ENCODE assay signal across 10 mouse cellular contexts in genomic region chr19:4879324-4879703, GRCm38 (mm10). TPM values are rescaled to one million over a fixed set of nuclear protein-coding genes. Genes with fewer than 3 reads are reported as not detected.
DNase-seq lines count a peak whose midpoint lies in the region; ATAC-seq and TF ChIP-seq lines count a peak whose summit lies in the region.
"Had no signal": no experiment of that assay in that cellular context is flagged by ENCODE, and none has a peak within 500 bp of the region (broad histone marks: within the 10 kb centered on the region; RNA-seq: fewer than 3 reads in every experiment).

No protein-coding gene starts in this region.

- H3K27me3 ChIP-seq in heart, embryonic 16.5 days (ENCODE audit: control insufficient read depth, insufficient read depth, low read length) = no peaks in the 10 kb centered on the region
- no peaks in the 10 kb centered on the region for H3K27me3 ChIP-seq in hindbrain, postnatal 0 days (ENCODE audit: insufficient read depth, low read length)
- no peaks in the 10 kb centered on the region for H3K27me3 ChIP-seq in midbrain, embryonic 16.5 days (ENCODE audit: control insufficient read depth, insufficient read depth, low read depth, low read length)

- ATAC-seq in heart, embryonic 16.5 days (replicated peaks; ENCODE audit: extremely low read depth, insufficient read depth, low FRiP score) = no peak
- no peak for ATAC-seq in hindbrain, postnatal 0 days
- no peak for ATAC-seq in midbrain, embryonic 16.5 days
- no peak for ATAC-seq in megakaryocyte progenitor cell, adult 5-6 weeks (replicated peaks; ENCODE audit: poor library complexity)

- H3K4me3 ChIP-seq in heart, embryonic 16.5 days (ENCODE audit: low read length) = peak overlapping the region; percentile 87
- peak overlapping the region; percentile 96 for H3K4me3 ChIP-seq in brown adipose tissue, adult 24 weeks (ENCODE audit: insufficient read depth, low read depth, low read length)
- H3K4me3 ChIP-seq in hindbrain, postnatal 0 days (ENCODE audit: low read length) = peak overlapping the region; percentile 77
- peak overlapping the region; percentile 84 for H3K4me3 ChIP-seq in midbrain, embryonic 16.5 days (ENCODE audit: low read depth, low read length)

- H3K36me3 ChIP-seq in heart, embryonic 16.5 days (ENCODE audit: control insufficient read depth, insufficient read depth) = no peaks in the 10 kb centered on the region
- H3K36me3 ChIP-seq in hindbrain, postnatal 0 days (ENCODE audit: insufficient read depth, low read length) = no peaks in the 10 kb centered on the region; the same call in 1 of the 2 replicates
- H3K36me3 ChIP-seq in midbrain, embryonic 16.5 days (ENCODE audit: control insufficient read depth, insufficient read depth, low read length) = no peaks in the 10 kb centered on the region

- H3K9ac ChIP-seq in heart, embryonic 16.5 days (ENCODE audit: low read length) = peak overlapping the region; percentile 88
- peak overlapping the region; percentile 86 for H3K9ac ChIP-seq in hindbrain, postnatal 0 days (replicated peaks; ENCODE audit: low read length)
- H3K9ac ChIP-seq in midbrain, embryonic 16.5 days (ENCODE audit: low read depth, low read length) = peak overlapping the region; percentile 92

- no peak for TF ChIP-seq CTCF in hindbrain, postnatal 0 days (IDR thresholded peaks at IDR 0.05; ENCODE audit: low read depth)

- peaks cover 10% of the 10 kb centered on the region for H3K4me1 ChIP-seq in heart, embryonic 16.5 days (ENCODE audit: control insufficient read depth, insufficient read depth, low read length)
- H3K4me1 ChIP-seq in brown adipose tissue, adult 24 weeks (ENCODE audit: control insufficient read depth, insufficient read depth, insufficient read length, low read length) = no peaks in the 10 kb centered on the region; the same call in 1 of the 2 replicates
- H3K4me1 ChIP-seq in hindbrain, postnatal 0 days (ENCODE audit: insufficient read depth, low read length) = peaks cover 8% of the 10 kb centered on the region; the same call in 1 of the 2 replicates
- peaks cover 16% of the 10 kb centered on the region for H3K4me1 ChIP-seq in midbrain, embryonic 16.5 days (ENCODE audit: control insufficient read depth, insufficient read depth, low read length)

- no peak for DNase-seq in heart, postnatal 14 days
- no peak for DNase-seq in hindbrain, postnatal 0 days (ENCODE audit: low spot score)
- no peak for DNase-seq in urinary bladder, postnatal 10 days (ENCODE audit: low spot score)
- no peak for DNase-seq in frontal cortex, adult 2 months (ENCODE audit: extremely low spot score in 1 of 2, low spot score in 1 of 2)
- DNase-seq: cerebellum, adult 11 months had no signal

- peak overlapping the region; percentile 73 for H3K4me2 ChIP-seq in heart, embryonic 16.5 days (ENCODE audit: low read depth, low read length)
- peak overlapping the region; percentile 83 for H3K4me2 ChIP-seq in hindbrain, postnatal 0 days (ENCODE audit: low read depth, low read length)
- peak overlapping the region; percentile 72 for H3K4me2 ChIP-seq in midbrain, embryonic 16.5 days (ENCODE audit: low read length)

- H3K9me3 ChIP-seq in heart, embryonic 16.5 days (replicated peaks; ENCODE audit: control insufficient read depth, low read length) = no peaks in the 10 kb centered on the region
- H3K9me3 ChIP-seq in hindbrain, postnatal 0 days (ENCODE audit: low read length) = no peaks in the 10 kb centered on the region
- no peaks in the 10 kb centered on the region for H3K9me3 ChIP-seq in midbrain, embryonic 16.5 days (replicated peaks; ENCODE audit: control insufficient read depth, low read length, poor library complexity, severe bottlenecking)

- 61% methylated on average over 10 of the region's 10 CpGs for WGBS in heart, embryonic 16.5 days
- 72% methylated on average over 10 of the region's 10 CpGs for WGBS in hindbrain, postnatal 0 days
- WGBS in midbrain, embryonic 16.5 days = 72% methylated on average over 10 of the region's 10 CpGs

- no peak overlapping the region for H3K27ac ChIP-seq in heart, embryonic 16.5 days (ENCODE audit: low read length)
- no peak overlapping the region for H3K27ac ChIP-seq in brown adipose tissue, adult 24 weeks (replicated peaks; ENCODE audit: low read depth, low read length)
- no peak overlapping the region for H3K27ac ChIP-seq in hindbrain, postnatal 0 days
- H3K27ac ChIP-seq in midbrain, embryonic 16.5 days (ENCODE audit: low read length) = no peak overlapping the region

- intact Hi-C loops in heart, postnatal 14 days (cut with DNase I) = no loop called here

RNA-seq across cellular contexts. Expression of gene Zdhhc24, which starts 0.8 kb away (rescaled TPM):
- polyA plus RNA-seq in heart, embryonic 16.5 days (2015; fragmentation: Nextera tagmentation; extraction: Ambion mirVana) = 9.1 and 10.5 TPM in 2 replicates
- total RNA-seq in heart, postnatal 14 days (2021) = 1 to 10 TPM; 4.3 to 4.6 TPM
- 5.0 and 7.2 TPM in 2 replicates for polyA plus RNA-seq in brown adipose tissue, adult 24 weeks (2012; ENCODE audit: insufficient read depth, insufficient read length, missing spikeins)
- 29.1 and 30.7 TPM in 2 replicates for total RNA-seq in hindbrain, postnatal 0 days (2014; rRNA removed)
- polyA plus RNA-seq in hindbrain, postnatal 0 days (2015; fragmentation: Nextera tagmentation; extraction: Ambion mirVana) = 17.4 and 20.9 TPM in 2 replicates
- 22.7 and 26.1 TPM in 2 replicates for polyA plus RNA-seq in midbrain, embryonic 16.5 days (2015; fragmentation: Nextera tagmentation; extraction: Ambion mirVana)
- 40.9 and 41.3 TPM in 2 replicates for polyA plus RNA-seq in frontal cortex, adult 2 months (2012; rRNA removed)
- 6.8 TPM in 2 replicates for total RNA-seq in megakaryocyte progenitor cell, adult 5-6 weeks (2015)
- 3.6 and 6.8 TPM in 2 replicates for total RNA-seq in megakaryocyte progenitor cell, adult 5-6 weeks (2017)

RNA-seq across cellular contexts. Expression of gene Actn3, which starts 1.6 kb away (rescaled TPM):
- 5.2 and 10.7 TPM in 2 replicates for polyA plus RNA-seq in heart, embryonic 16.5 days (2015; fragmentation: Nextera tagmentation; extraction: Ambion mirVana)
- total RNA-seq in heart, postnatal 14 days (2021) = under 1 TPM; 0.39 to 0.88 TPM
- polyA plus RNA-seq in brown adipose tissue, adult 24 weeks (2012; ENCODE audit: insufficient read depth, insufficient read length, missing spikeins) = 27.2 and 56.0 TPM in 2 replicates
- 6.8 and 8.4 TPM in 2 replicates for total RNA-seq in hindbrain, postnatal 0 days (2014; rRNA removed)
- 3.8 and 3.9 TPM in 2 replicates for polyA plus RNA-seq in hindbrain, postnatal 0 days (2015; fragmentation: Nextera tagmentation; extraction: Ambion mirVana)
- 1.9 and 2.4 TPM in 2 replicates for polyA plus RNA-seq in midbrain, embryonic 16.5 days (2015; fragmentation: Nextera tagmentation; extraction: Ambion mirVana)
- polyA plus RNA-seq in frontal cortex, adult 2 months (2012; rRNA removed) = 0.76 and 1.2 TPM in 2 replicates
- 0.20 TPM in 1 of 2 replicates, not detected in the other for total RNA-seq in megakaryocyte progenitor cell, adult 5-6 weeks (2015)
- total RNA-seq in megakaryocyte progenitor cell, adult 5-6 weeks (2017) = not detected in 2 replicates

RNA-seq across cellular contexts. Expression of gene Ctsf, which starts 24.4 kb away (rescaled TPM):
- 35.0 and 42.0 TPM in 2 replicates for polyA plus RNA-seq in heart, embryonic 16.5 days (2015; fragmentation: Nextera tagmentation; extraction: Ambion mirVana)
- total RNA-seq in heart, postnatal 14 days (2021) = 10 to 100 TPM; 69.5 to 76.3 TPM
- polyA plus RNA-seq in brown adipose tissue, adult 24 weeks (2012; ENCODE audit: insufficient read depth, insufficient read length, missing spikeins) = 27.9 and 36.5 TPM in 2 replicates
- 80.2 and 147 TPM in 2 replicates for total RNA-seq in hindbrain, postnatal 0 days (2014; rRNA removed)
- 98.2 and 106 TPM in 2 replicates for polyA plus RNA-seq in hindbrain, postnatal 0 days (2015; fragmentation: Nextera tagmentation; extraction: Ambion mirVana)
- 85.8 and 87.4 TPM in 2 replicates for polyA plus RNA-seq in midbrain, embryonic 16.5 days (2015; fragmentation: Nextera tagmentation; extraction: Ambion mirVana)
- 138 and 145 TPM in 2 replicates for polyA plus RNA-seq in frontal cortex, adult 2 months (2012; rRNA removed)
- 2.0 and 6.8 TPM in 2 replicates for total RNA-seq in megakaryocyte progenitor cell, adult 5-6 weeks (2015)
- total RNA-seq in megakaryocyte progenitor cell, adult 5-6 weeks (2017) = 2.9 and 11.5 TPM in 2 replicates

RNA-seq across cellular contexts. Expression of gene Bbs1, which starts 27.1 kb away (rescaled TPM):
- 1.8 and 2.8 TPM in 2 replicates for polyA plus RNA-seq in heart, embryonic 16.5 days (2015; fragmentation: Nextera tagmentation; extraction: Ambion mirVana)
- total RNA-seq in heart, postnatal 14 days (2021) = 1 to 10 TPM; 3.3 to 3.9 TPM
- polyA plus RNA-seq in brown adipose tissue, adult 24 weeks (2012; ENCODE audit: insufficient read depth, insufficient read length, missing spikeins) = 1.7 and 2.6 TPM in 2 replicates
- 17.9 and 37.6 TPM in 2 replicates for total RNA-seq in hindbrain, postnatal 0 days (2014; rRNA removed)
- polyA plus RNA-seq in hindbrain, postnatal 0 days (2015; fragmentation: Nextera tagmentation; extraction: Ambion mirVana) = 7.3 and 9.1 TPM in 2 replicates
- polyA plus RNA-seq in midbrain, embryonic 16.5 days (2015; fragmentation: Nextera tagmentation; extraction: Ambion mirVana) = 9.6 and 9.7 TPM in 2 replicates
- 32.7 and 36.4 TPM in 2 replicates for polyA plus RNA-seq in frontal cortex, adult 2 months (2012; rRNA removed)
- total RNA-seq in megakaryocyte progenitor cell, adult 5-6 weeks (2015) = 0.59 and 0.88 TPM in 2 replicates
- 2.2 and 3.2 TPM in 2 replicates for total RNA-seq in megakaryocyte progenitor cell, adult 5-6 weeks (2017)

RNA-seq across cellular contexts. Expression of gene Ccdc87, which starts 40.1 kb away (rescaled TPM):
- 0.14 and 0.16 TPM in 2 replicates for polyA plus RNA-seq in heart, embryonic 16.5 days (2015; fragmentation: Nextera tagmentation; extraction: Ambion mirVana)
- not detected for total RNA-seq in heart, postnatal 14 days (2021)
- polyA plus RNA-seq in brown adipose tissue, adult 24 weeks (2012; ENCODE audit: insufficient read depth, insufficient read length, missing spikeins) = not detected in 2 replicates
- total RNA-seq in hindbrain, postnatal 0 days (2014; rRNA removed) = 0.72 and 0.89 TPM in 2 replicates
- 0.71 and 0.83 TPM in 2 replicates for polyA plus RNA-seq in hindbrain, postnatal 0 days (2015; fragmentation: Nextera tagmentation; extraction: Ambion mirVana)
- polyA plus RNA-seq in midbrain, embryonic 16.5 days (2015; fragmentation: Nextera tagmentation; extraction: Ambion mirVana) = 0.77 and 0.99 TPM in 2 replicates
- polyA plus RNA-seq in frontal cortex, adult 2 months (2012; rRNA removed) = 1.6 and 1.9 TPM in 2 replicates
- total RNA-seq in megakaryocyte progenitor cell, adult 5-6 weeks (2015) = not detected in 2 replicates
- total RNA-seq in megakaryocyte progenitor cell, adult 5-6 weeks (2017) = not detected in 2 replicates
- total RNA-seq: hematopoietic stem cell, adult 5-6 weeks had no signal
